Mouse (Mus musculus) heart, adult 2 months (tissue): ENCODE results near the gene Gm12830. TPM values are rescaled to one million over a fixed set of nuclear protein-coding genes. Genes with fewer than 3 reads are reported as not detected.

Experiments
- DNase-seq, 2 experiments: peaks; one replicate each; pipeline ENCODE4 v3.0.0; 2021
- H3K27ac ChIP-seq: fragments of 200-600 bp; 2 replicates; pipeline ENCODE4 v1.8.1; 2022
- H3K27me3 ChIP-seq: fragments of 200-500 bp; 2 replicates; pipeline ENCODE4 v1.6.1; 2012; ENCODE audit warnings: mild to moderate bottlenecking, low read length, inconsistent platforms, mixed read lengths; ENCODE audit not compliant: control insufficient read depth, insufficient read depth
- H3K36me3 ChIP-seq: fragments of 200-500 bp; 2 replicates; pipeline ENCODE4 v1.6.1; 2012; ENCODE audit warnings: low read length, inconsistent platforms; ENCODE audit not compliant: control insufficient read depth, insufficient read depth
- H3K4me1 ChIP-seq: fragments of 200-500 bp; 2 replicates; pipeline ENCODE4 v1.6.1; 2011; ENCODE audit warnings: low read length; ENCODE audit not compliant: control insufficient read depth, insufficient read depth
- H3K4me3 ChIP-seq: fragments of 200-600 bp; 2 replicates; pipeline ENCODE4 v1.8.1; 2022
- H3K79me2 ChIP-seq: fragments of 200-500 bp; replicated peaks from 2 replicates; pipeline ENCODE4 v1.6.1; 2012; ENCODE audit warnings: mild to moderate bottlenecking, inconsistent platforms, low read length, moderate library complexity, mixed read lengths; ENCODE audit not compliant: control insufficient read depth, insufficient read depth
- H3K9ac ChIP-seq: fragments of 200-500 bp; 2 replicates; pipeline ENCODE4 v1.6.1; 2012; ENCODE audit warnings: low read depth, mild to moderate bottlenecking, control low read depth, inconsistent platforms, low read length, mixed read lengths
- CTCF ChIP-seq: fragments of 200-600 bp; IDR thresholded peaks from 2 replicates; pipeline ENCODE4 v1.8.1; 2022; ENCODE audit warnings: antibody characterized with exemption, mild to moderate bottlenecking, moderate library complexity
- EP300 ChIP-seq: fragments of 200-500 bp; IDR thresholded peaks from 2 replicates; pipeline ENCODE4 v1.6.1; 2011; ENCODE audit warnings: low read depth, low read length, control low read depth; ENCODE audit not compliant: insufficient read depth
- POLR2A ChIP-seq: fragments of 200-500 bp; IDR thresholded peaks from 2 replicates; pipeline ENCODE4 v1.6.1; 2011; ENCODE audit warnings: mild to moderate bottlenecking, low read depth, low read length, control low read depth; ENCODE audit not compliant: insufficient read depth
- WGBS: fragments of 180-500 bp; shearing (Covaris S2); methylation state at CpG from one replicate; pipeline ENCODE4 v1.1.7; 2018; 5-methylcytosine and 5-hydroxymethylcytosine counted together
- intact Hi-C: fragments of 180-260 bp; cut with DNase I; formaldehyde crosslinking; loops from one replicate; pipeline ENCODE4 v1.15.1; 2025
- polyA plus RNA-seq: library from polyadenylated mRNA; depleted of rRNA; stranded (reverse); fragments of >200 nt; gene quantifications from 2 replicates; pipeline ENCODE4 v1.2.3, GENCODE M21; 2012
- total RNA-seq, 2 experiments: library from RNA; stranded (reverse); gene quantifications; 2 replicates each; pipeline ENCODE4 v1.2.3; 2021

Gm12830 gene
- total and polyA plus RNA-seq, 3 experiments = not detected

- TF ChIP-seq EP300 (no peak), POLR2A (no peak), CTCF (no peak)
- Histone ChIP-seq H3K4me3 (no peak overlapping the region), H3K36me3 (no peaks in the 10 kb centered on the region), H3K9ac (no peak overlapping the region), H3K27ac (no peak overlapping the region), H3K79me2 (no peaks in the 10 kb centered on the region), H3K4me1 (0 out of 2 replicates have a peak, but pooled peaks cover 1% of the 10 kb centered on the region), H3K27me3 (peaks cover 28% of the 10 kb centered on the region)
- no peak for DNase-seq
- intact Hi-C loops = no loop called here
- 4% methylated on average over 3 of the region's 3 CpGs for WGBS
Measured at GRCm38 (mm10) chr4:114899885-114900284, 78.4 kb downstream of the Gm12830 start.

DNA sequence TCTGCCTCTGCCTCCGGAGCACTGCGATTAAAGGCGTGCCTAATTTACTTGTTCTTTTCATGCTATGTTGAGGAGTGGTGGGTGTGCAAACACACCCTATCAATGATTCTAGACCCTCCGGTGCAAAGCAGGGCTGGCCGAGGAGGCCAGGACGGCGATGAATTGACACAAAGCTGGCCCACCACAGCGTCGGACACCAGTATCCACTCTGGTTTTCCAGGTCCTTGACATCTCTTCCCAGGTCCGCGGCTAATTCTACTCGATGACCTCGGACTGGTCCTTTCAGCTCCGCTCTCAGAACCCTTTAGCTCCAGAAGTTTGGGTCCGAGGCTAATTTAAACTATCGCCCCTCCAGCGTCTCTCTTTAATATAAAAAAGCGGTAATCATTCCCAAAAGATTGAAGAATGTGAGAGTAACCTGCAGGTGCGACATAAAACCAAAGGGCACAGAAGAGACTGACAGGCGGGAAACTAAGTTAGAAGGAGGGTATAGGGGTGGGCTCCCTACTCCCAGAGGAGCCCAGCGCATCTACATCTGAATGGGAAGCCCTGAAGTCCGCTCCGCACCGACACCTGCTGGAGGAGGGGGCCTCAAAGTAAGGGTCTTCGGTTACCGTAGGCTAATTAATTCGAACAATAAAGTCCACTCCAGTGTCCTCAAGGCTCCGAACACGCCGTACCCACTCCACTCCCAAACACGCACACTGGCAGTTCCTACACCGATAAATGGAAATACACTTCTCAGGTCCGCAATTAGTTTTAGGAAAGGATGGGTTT lies 79.5 kb downstream of the Gm12830 start:
- 8% methylated on average over 33 of the region's 33 CpGs for WGBS
- intact Hi-C loops = no loop called here

GRCm38 (mm10) chr4:114901643-114902351 lies 80.3 kb downstream of the Gm12830 start:
- H3K79me2 ChIP-seq = no peaks in the 10 kb centered on the region
- H3K4me3 ChIP-seq = no peak overlapping the region
- peaks cover 28% of the 10 kb centered on the region for H3K27me3 ChIP-seq
- no peaks in the 10 kb centered on the region for H3K36me3 ChIP-seq
- no peak overlapping the region for H3K9ac ChIP-seq
- DNase-seq = peak in 1 of 2 experiments; percentile 42
- no peak for TF ChIP-seq POLR2A
- no peak for TF ChIP-seq EP300
- intact Hi-C loops = no loop called here
- WGBS = 4% methylated on average over 42 of the region's 42 CpGs
- no peak overlapping the region for H3K27ac ChIP-seq
- H3K4me1 ChIP-seq = 0 out of 2 replicates have a peak, but pooled peaks cover 1% of the 10 kb centered on the region

More for the DNA sequence above, 79.5 kb downstream of the Gm12830 start:
- Histone ChIP-seq H3K4me1 (0 out of 2 replicates have a peak, but pooled peaks cover 1% of the 10 kb centered on the region), H3K27ac (no peak overlapping the region), H3K79me2 (no peaks in the 10 kb centered on the region), H3K4me3 (no peak overlapping the region), H3K9ac (no peak overlapping the region), H3K27me3 (peaks cover 28% of the 10 kb centered on the region), H3K36me3 (no peaks in the 10 kb centered on the region)
- DNase-seq = no peak
- TF ChIP-seq CTCF = no peak
- TF ChIP-seq POLR2A = no peak
- no peak for TF ChIP-seq EP300

DNA sequence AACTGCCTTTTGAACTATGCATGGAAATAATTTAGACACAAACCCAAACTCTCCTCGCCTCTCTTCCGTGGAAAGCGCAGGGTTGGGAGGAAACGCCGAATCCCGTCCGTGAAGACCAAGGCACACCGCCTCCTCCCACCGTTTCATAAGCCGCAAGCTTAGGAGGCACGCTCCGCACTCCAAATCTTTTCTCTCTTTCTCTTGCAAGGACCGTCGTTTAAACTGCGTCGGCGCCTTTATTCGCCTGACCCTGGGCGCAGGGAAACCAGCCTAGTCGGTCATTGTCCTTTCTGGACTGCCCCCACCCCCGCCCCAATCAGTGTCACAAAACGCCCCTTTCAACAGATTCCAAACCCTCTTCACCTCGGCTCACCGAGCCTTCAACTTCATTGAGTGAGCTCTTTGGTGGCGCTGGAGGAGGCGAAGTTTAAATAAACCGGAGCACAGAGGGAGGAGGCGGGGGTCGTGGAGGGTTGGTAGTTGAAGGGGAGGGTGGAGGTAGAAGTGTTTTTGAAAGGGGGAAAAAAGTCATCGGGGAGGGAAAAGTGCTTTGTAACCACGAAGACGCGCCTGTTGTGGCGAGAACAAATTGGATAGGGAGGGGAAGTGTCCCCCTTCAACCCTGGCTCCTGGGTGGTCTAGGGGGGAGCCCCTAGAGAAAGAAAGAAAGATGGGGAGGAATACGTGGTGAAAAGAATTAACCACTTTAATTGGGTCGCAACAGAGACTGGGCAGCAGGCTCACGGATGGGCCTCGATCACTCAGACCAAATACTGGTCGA lies 81.3 kb downstream of the Gm12830 start:
- H3K4me1 ChIP-seq = 0 out of 2 replicates have a peak, but pooled peaks cover 1% of the 10 kb centered on the region
- intact Hi-C loops = no loop called here
- no peak overlapping the region for H3K27ac ChIP-seq
- H3K4me3 ChIP-seq = no peak overlapping the region
- WGBS = 7% methylated on average over 39 of the region's 39 CpGs
- TF ChIP-seq CTCF (no peak), POLR2A (no peak), EP300 (no peak)
- DNase-seq = no peak
- no peaks in the 10 kb centered on the region for H3K79me2 ChIP-seq
- peaks cover 35% of the 10 kb centered on the region for H3K27me3 ChIP-seq
- H3K36me3 ChIP-seq = no peaks in the 10 kb centered on the region
- no peak overlapping the region for H3K9ac ChIP-seq

GRCm38 (mm10) chr4:114903422-114903782 lies 81.9 kb downstream of the Gm12830 start:
- no peak for DNase-seq
- Histone ChIP-seq H3K36me3 (no peaks in the 10 kb centered on the region), H3K9ac (no peak overlapping the region), H3K4me3 (no peak overlapping the region), H3K27ac (no peak overlapping the region), H3K4me1 (0 out of 2 replicates have a peak, but pooled peaks cover 1% of the 10 kb centered on the region), H3K79me2 (no peaks in the 10 kb centered on the region), H3K27me3 (peaks cover 38% of the 10 kb centered on the region)
- WGBS = 29% methylated on average over 11 of the region's 11 CpGs
- TF ChIP-seq EP300 = no peak
- TF ChIP-seq CTCF = no peak
- no peak for TF ChIP-seq POLR2A
- intact Hi-C loops = no loop called here
